Comparison of ENCODE assay signal across 8 mouse cellular contexts in the genomic region with DNA sequence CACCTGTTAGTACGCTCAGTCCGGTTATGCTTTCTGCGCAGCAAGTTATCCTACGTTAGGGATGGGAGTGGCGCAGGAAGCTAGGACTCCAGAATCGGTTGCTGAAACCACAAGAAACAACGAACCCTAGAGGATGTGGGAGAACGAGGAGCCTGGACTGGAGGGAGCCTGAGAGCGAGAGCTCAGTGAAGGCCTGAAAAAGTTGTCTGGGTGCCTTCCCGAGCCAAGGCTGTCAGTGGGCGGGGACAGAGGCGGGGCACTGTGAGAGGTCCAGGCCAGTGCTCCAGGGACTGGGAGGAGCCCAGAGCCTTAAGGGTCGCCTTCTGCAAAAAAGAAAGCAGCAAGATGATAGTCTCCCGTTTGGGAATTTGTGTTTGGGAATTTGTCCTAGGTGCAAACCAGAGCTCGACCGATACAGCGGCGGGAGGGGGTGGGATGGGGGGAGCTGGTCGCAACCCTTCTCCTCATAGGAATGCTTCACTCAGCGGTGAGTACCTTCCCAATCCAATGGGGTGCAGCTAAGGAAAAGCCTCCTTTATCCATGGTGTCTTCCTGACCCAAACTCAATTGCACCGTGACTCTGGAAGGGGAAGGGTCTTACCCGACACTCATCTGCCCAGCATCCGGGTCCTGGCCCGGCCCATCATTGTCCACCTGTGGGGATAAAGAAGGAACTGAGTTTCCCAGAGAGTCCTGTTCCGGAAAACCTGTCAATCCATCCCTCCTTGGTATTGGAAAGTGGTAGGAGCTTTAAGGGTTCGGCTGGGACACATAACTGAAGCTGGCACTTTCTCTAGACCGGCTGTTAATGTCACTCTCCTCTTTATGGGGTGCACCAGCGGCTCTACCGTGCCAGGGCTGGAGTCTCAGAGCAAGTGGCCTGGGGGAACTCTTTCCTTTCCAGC.
DNase-seq lines count a peak whose midpoint lies in the region; ATAC-seq and TF ChIP-seq lines count a peak whose summit lies in the region.

No protein-coding gene starts in this region.

- TF ChIP-seq CTCF in cortical plate, adult 2 months (IDR thresholded peaks at IDR 0.05; ENCODE audit: extremely low read depth, insufficient read depth, low read length), result no peak
- TF ChIP-seq CTCF in intestine, postnatal 0 days (IDR thresholded peaks at IDR 0.05; ENCODE audit: low read depth), result no peak
- TF ChIP-seq CTCF in liver, postnatal 0 days (IDR thresholded peaks at IDR 0.05; ENCODE audit: low read depth), result no peak

- H3K27ac ChIP-seq in ES-E14 (ENCODE audit: insufficient read depth, low read depth, low read length, poor library complexity, severe bottlenecking), result no peak overlapping the region
- H3K27ac ChIP-seq in cortical plate, adult 2 months (ENCODE audit: insufficient read depth, low read length), result no peak overlapping the region
- H3K27ac ChIP-seq in intestine, postnatal 0 days (ENCODE audit: low read depth, low read length), result no peak overlapping the region
- no peak overlapping the region for H3K27ac ChIP-seq in liver, postnatal 0 days (ENCODE audit: low read depth)

- DNase-seq in ES-E14 (ENCODE audit: low read depth, low spot score), result peak; percentile 48
- DNase-seq in heart, adult 18-20 months, result peak; percentile 56 to 57
- peak; percentile 32 for DNase-seq in liver, postnatal 0 days
- peak; percentile 61 for DNase-seq in ovary, adult 18-20 months (ENCODE audit: low spot score)
- no peak for DNase-seq in layer of hippocampus, adult 18-20 months (ENCODE audit: low spot score in 2 of 2)

- WGBS in intestine, postnatal 0 days, result 5% methylated on average over 29 of the region's 29 CpGs
- 6% methylated on average over 29 of the region's 29 CpGs for WGBS in liver, postnatal 0 days (ENCODE audit: insufficient replicate concordance)

- H3K27me3 ChIP-seq in intestine, postnatal 0 days (replicated peaks; ENCODE audit: control insufficient read depth, insufficient read depth, low read length), result no peaks in the 10 kb centered on the region
- no peaks in the 10 kb centered on the region for H3K27me3 ChIP-seq in liver, postnatal 0 days (ENCODE audit: insufficient read depth, low read length)

- H3K9me3 ChIP-seq in ES-E14 (ENCODE audit: control insufficient read depth, insufficient read depth, low read depth, low read length), result no peaks in the 10 kb centered on the region
- H3K9me3 ChIP-seq in intestine, postnatal 0 days (ENCODE audit: control insufficient read depth), result no peaks in the 10 kb centered on the region
- no peaks in the 10 kb centered on the region for H3K9me3 ChIP-seq in liver, postnatal 0 days (ENCODE audit: low read length)

- H3K36me3 ChIP-seq in ES-E14 (ENCODE audit: control insufficient read depth, insufficient read depth, low read length, poor library complexity, severe bottlenecking), result no peaks in the 10 kb centered on the region
- H3K36me3 ChIP-seq in intestine, postnatal 0 days (ENCODE audit: control insufficient read depth, insufficient read depth), result no peaks in the 10 kb centered on the region
- no peaks in the 10 kb centered on the region for H3K36me3 ChIP-seq in liver, postnatal 0 days (replicated peaks; ENCODE audit: insufficient read depth, low read length)

- H3K4me2 ChIP-seq in intestine, postnatal 0 days (replicated peaks; ENCODE audit: low read depth), result peak overlapping the region; percentile 57
- peak overlapping the region; percentile 38 for H3K4me2 ChIP-seq in liver, postnatal 0 days (ENCODE audit: low read depth, low read length)

- H3K4me1 ChIP-seq in ES-E14 (ENCODE audit: control insufficient read depth in 2 of 2, insufficient read depth in 2 of 2, low read length in 2 of 2, poor library complexity in 1 of 2), result no peaks in the 10 kb centered on the region
- H3K4me1 ChIP-seq in cortical plate, adult 2 months (ENCODE audit: control insufficient read depth, insufficient read depth, low read length), result no peaks in the 10 kb centered on the region; the same call in 1 of the 2 replicates
- H3K4me1 ChIP-seq in intestine, postnatal 0 days (replicated peaks; ENCODE audit: control insufficient read depth, insufficient read depth, low read length), result no peaks in the 10 kb centered on the region
- no peaks in the 10 kb centered on the region for H3K4me1 ChIP-seq in liver, postnatal 0 days (ENCODE audit: insufficient read depth)

- TF ChIP-seq EP300 in liver, postnatal 0 days (IDR thresholded peaks at IDR 0.05; ENCODE audit: low read depth), result no peak

- peak overlapping the region; percentile 47; the same call in 1 of the 2 replicates for H3K9ac ChIP-seq in ES-E14 (ENCODE audit: insufficient read depth, low read depth, low read length, poor library complexity, severe bottlenecking)
- H3K9ac ChIP-seq in intestine, postnatal 0 days (ENCODE audit: low read depth, low read length), result no peak overlapping the region
- H3K9ac ChIP-seq in liver, postnatal 0 days (replicated peaks), result no peak overlapping the region

- in situ Hi-C loops in ES-E14 (cut with MboI; ENCODE audit: low sequenced_read_pairs in 2 of 2, unreplicated experiment in 2 of 2), result no loop called here

- H3K4me3 ChIP-seq in ES-E14 (ENCODE audit: insufficient read depth in 1 of 2, low read depth in 1 of 2, low read length in 2 of 2, poor library complexity in 1 of 2, severe bottlenecking in 1 of 2), result peak overlapping the region; percentile 45 to 53
- peak overlapping the region; percentile 26 for H3K4me3 ChIP-seq in cortical plate, adult 2 months (ENCODE audit: insufficient read depth, low read length)
- H3K4me3 ChIP-seq in intestine, postnatal 0 days (ENCODE audit: low read depth, low read length), result peak overlapping the region; percentile 25
- no peak overlapping the region for H3K4me3 ChIP-seq in liver, postnatal 0 days (ENCODE audit: low read depth, low read length)

- TF ChIP-seq POLR2A in cortical plate, adult 2 months (IDR thresholded peaks at IDR 0.05; ENCODE audit: extremely low read depth, insufficient read depth, low read length), result no peak

- ATAC-seq in intestine, postnatal 0 days, result no peak
- ATAC-seq in liver, postnatal 0 days, result no peak
- no peak for ATAC-seq in erythroblast, adult 5-6 weeks (replicated peaks; ENCODE audit: low FRiP score, poor library complexity, severe bottlenecking)

TF ChIP-seq in ES-E14, 5 proteins besides CTCF, POLR2A, EP300 and RAD21:
- TF ChIP-seq MAFK (IDR thresholded peaks at IDR 0.05; ENCODE audit: insufficient read depth, low read depth, low read length) (no peak), HCFC1 (IDR thresholded peaks at IDR 0.05; ENCODE audit: borderline replicate concordance, insufficient read depth, low read length) (no peak), ZNF384 (IDR thresholded peaks at IDR 0.05; ENCODE audit: low read depth, low read length) (no peak), ZC3H11A (IDR thresholded peaks at IDR 0.05; ENCODE audit: borderline replicate concordance, low read depth, low read length) (no peak), CHD2 (IDR thresholded peaks at IDR 0.05; ENCODE audit: low read depth, low read length) (no peak)

Comparison
In these comparisons a context has a peak if more than half of its experiments do, and no peak if none do; other contexts are left out.
1. DNase-seq: peak in ES-E14 (single experiment), heart, adult 18-20 months (2 of 2), liver, postnatal 0 days (single experiment) and ovary, adult 18-20 months (single experiment); none in layer of hippocampus, adult 18-20 months (0 of 2).